Mouse (Mus musculus) MEL (cell line): ENCODE data around the gene Hsd11b2.

Source experiments
- CTCF ChIP-seq, 3 experiments: IDR thresholded peaks in 2 of 3; conservative IDR thresholded peaks in 1 of 3; 2 replicates each; pipeline ENCODE4 v1.5.1; 2011 to 2012; ENCODE audit warnings: low read length in 3 of 3, low read depth in 2 of 3, mild to moderate bottlenecking in 2 of 3, improper control_type of control experiment in 1 of 3, inconsistent platforms in 1 of 3, mixed read lengths in 1 of 3, moderate library complexity in 1 of 3; ENCODE audit not compliant: control insufficient read depth in 1 of 3, insufficient read depth in 1 of 3, poor library complexity in 1 of 3, severe bottlenecking in 1 of 3
- EP300 ChIP-seq, 2 experiments: IDR thresholded peaks; 2 replicates each; pipeline ENCODE4 v1.6.1; 2011; ENCODE audit warnings: improper control_type of control experiment in 2 of 2, low read length in 2 of 2, low read depth in 1 of 2, mild to moderate bottlenecking in 1 of 2
- ETS1 ChIP-seq: IDR thresholded peaks from 2 replicates; pipeline ENCODE4 v1.6.1; 2012; ENCODE audit warnings: low read depth, mild to moderate bottlenecking, inconsistent platforms, low read length, improper control_type of control experiment, moderate library complexity
- HCFC1 ChIP-seq: IDR thresholded peaks from 2 replicates; pipeline ENCODE4 v1.6.1; 2012; ENCODE audit warnings: low read depth, mild to moderate bottlenecking, inconsistent platforms, low read length, improper control_type of control experiment, moderate library complexity
- MAFK ChIP-seq: IDR thresholded peaks from 2 replicates; pipeline ENCODE4 v1.6.1; 2011; ENCODE audit warnings: low read depth, mild to moderate bottlenecking, low read length, improper control_type of control experiment, borderline replicate concordance
- NELFE ChIP-seq: IDR thresholded peaks from 2 replicates; pipeline ENCODE4 v1.6.1; 2011; ENCODE audit warnings: low read depth, low read length, improper control_type of control experiment
- POLR2A ChIP-seq, 2 experiments: IDR thresholded peaks; 2 replicates each; pipeline ENCODE4 v1.6.1; 2011 to 2012; ENCODE audit warnings: low read length in 2 of 2, mild to moderate bottlenecking in 2 of 2, control low read depth in 1 of 2, improper control_type of control experiment in 1 of 2, low read depth in 1 of 2, moderate library complexity in 1 of 2; ENCODE audit not compliant: control insufficient read depth in 1 of 2, insufficient read depth in 1 of 2, poor library complexity in 1 of 2
- UBTF ChIP-seq: IDR thresholded peaks from 2 replicates; pipeline ENCODE4 v1.6.1; 2012; ENCODE audit warnings: low read depth, mild to moderate bottlenecking, inconsistent platforms, low read length, improper control_type of control experiment, moderate library complexity, borderline replicate concordance; ENCODE audit not compliant: insufficient read depth
- USF1 ChIP-seq: IDR thresholded peaks from 2 replicates; pipeline ENCODE4 v1.6.1; 2014; ENCODE audit warnings: low read depth, mild to moderate bottlenecking, inconsistent platforms, low read length, improper control_type of control experiment, moderate library complexity
- USF2 ChIP-seq, 2 experiments: IDR thresholded peaks; 2 replicates each; pipeline ENCODE4 v1.6.1; 2011 to 2012; ENCODE audit warnings: improper control_type of control experiment in 2 of 2, low read length in 2 of 2, borderline replicate concordance in 1 of 2, inconsistent platforms in 1 of 2, low read depth in 1 of 2, mild to moderate bottlenecking in 1 of 2; ENCODE audit not compliant: insufficient read depth in 1 of 2

DNA sequence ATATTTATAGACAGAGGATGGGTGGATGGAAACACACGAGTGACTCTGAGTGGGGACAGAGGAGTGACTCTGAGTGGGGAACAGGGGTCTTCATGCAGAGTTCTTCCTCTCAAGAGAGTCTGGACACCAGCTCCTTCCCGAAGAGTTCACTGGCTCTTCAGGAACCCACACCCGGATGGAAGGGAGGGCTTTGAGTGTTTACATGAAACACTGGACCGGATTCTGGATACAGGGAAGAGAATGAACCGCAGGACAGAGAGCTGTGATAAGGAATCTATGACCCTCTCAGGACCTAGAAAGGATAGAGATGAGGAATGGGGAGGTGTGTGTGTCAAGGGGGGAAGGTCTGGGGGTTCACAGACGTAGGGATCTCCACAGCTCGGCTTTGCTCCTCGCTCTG, 1.2 kb upstream of the Hsd11b2 start:
- TF ChIP-seq CTCF (IDR thresholded peaks at IDR 0.05 in 2 of 3, conservative IDR thresholded peaks at IDR 0.05 in 1 of 3; ENCODE audit: control insufficient read depth in 1 of 3, insufficient read depth in 1 of 3, low read depth in 2 of 3, low read length in 3 of 3, poor library complexity in 1 of 3, severe bottlenecking in 1 of 3) (no peak), POLR2A (IDR thresholded peaks at IDR 0.05; ENCODE audit: control insufficient read depth in 1 of 2, insufficient read depth in 1 of 2, low read depth in 1 of 2, low read length in 2 of 2, poor library complexity in 1 of 2) (no peak), USF2 (IDR thresholded peaks at IDR 0.05; ENCODE audit: borderline replicate concordance in 1 of 2, insufficient read depth in 1 of 2, low read depth in 1 of 2, low read length in 2 of 2) (no peak), NELFE (no peak), HCFC1 (no peak), UBTF (no peak), EP300 (IDR thresholded peaks at IDR 0.05; ENCODE audit: low read depth in 1 of 2, low read length in 2 of 2) (no peak), ETS1 (no peak), USF1 (no peak), MAFK (no peak)
